Mouse (Mus musculus) thymus, postnatal 25 days (tissue): ENCODE results near the gene Pafah1b1.

Experiments
- DNase-seq: peaks from one replicate; pipeline ENCODE4 v3.0.0; 2022

The Pafah1b1 gene

DNA sequence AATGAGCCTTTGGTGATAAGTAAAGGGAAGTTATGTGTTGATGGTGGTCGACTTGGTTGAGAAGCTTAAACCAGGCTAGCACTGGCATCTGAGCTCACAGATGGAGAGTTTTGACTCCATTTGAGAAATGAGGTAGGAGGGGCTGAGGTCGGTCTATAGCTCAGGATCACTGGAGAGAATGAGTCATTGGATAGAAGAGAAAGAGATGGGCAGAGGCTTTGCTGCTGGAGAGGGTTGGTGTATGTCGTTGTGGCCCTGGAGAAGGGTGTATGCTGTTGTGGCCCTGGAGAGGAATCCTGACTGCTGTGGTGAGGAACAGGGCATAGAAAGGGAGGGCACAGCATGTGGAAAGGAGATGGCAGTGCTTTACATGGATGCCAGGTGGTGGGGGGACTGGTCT lies 68.5 kb downstream of the Pafah1b1 start:
- no peak for DNase-seq

DNA sequence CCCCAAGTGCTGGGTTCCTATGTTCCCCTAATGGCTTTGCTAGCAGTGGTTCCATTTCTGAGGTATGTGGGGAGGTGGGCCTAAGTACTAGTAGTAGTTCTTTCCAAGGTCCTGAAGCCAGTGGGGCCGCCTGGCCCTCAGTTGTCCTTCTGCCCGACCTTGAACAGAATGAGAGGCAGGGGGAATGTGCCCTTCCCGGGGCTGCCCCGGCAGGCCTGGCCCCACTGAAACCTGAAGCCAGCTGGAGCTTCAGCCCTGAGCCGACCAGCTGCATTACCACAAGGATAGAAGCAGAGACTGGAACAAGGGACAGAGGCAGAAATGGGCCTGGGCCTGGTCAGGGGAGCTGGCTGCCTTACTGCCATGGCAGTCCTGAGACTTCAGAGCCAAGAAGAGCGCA lies 71.1 kb downstream of the Pafah1b1 start:
- DNase-seq: no peak

DNA sequence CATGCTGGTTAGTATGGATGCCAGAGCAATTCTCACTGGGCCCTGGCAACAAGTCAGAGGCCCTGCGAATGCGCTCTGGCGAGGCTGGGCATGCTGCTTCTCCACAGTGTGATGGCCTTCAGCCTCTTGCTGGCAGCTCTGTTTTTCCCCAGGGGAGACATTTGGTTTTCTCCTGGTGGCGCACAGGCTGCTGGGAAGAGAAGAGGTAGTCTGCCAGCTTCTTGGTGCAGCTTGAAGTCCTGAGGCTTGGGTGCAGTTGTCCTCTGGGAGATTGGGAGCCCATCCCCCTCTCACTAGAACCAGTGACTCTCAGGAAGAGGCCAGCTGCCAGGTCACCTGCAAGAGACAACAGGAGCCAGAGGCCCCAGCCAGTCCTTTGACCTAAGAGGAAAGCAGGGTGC lies 71.7 kb downstream of the Pafah1b1 start:
- DNase-seq: no peak

- no peak for DNase-seq
Observed at GRCm38 (mm10) chr11:74650576-74651100, 73.8 kb downstream of the Pafah1b1 start.

DNA sequence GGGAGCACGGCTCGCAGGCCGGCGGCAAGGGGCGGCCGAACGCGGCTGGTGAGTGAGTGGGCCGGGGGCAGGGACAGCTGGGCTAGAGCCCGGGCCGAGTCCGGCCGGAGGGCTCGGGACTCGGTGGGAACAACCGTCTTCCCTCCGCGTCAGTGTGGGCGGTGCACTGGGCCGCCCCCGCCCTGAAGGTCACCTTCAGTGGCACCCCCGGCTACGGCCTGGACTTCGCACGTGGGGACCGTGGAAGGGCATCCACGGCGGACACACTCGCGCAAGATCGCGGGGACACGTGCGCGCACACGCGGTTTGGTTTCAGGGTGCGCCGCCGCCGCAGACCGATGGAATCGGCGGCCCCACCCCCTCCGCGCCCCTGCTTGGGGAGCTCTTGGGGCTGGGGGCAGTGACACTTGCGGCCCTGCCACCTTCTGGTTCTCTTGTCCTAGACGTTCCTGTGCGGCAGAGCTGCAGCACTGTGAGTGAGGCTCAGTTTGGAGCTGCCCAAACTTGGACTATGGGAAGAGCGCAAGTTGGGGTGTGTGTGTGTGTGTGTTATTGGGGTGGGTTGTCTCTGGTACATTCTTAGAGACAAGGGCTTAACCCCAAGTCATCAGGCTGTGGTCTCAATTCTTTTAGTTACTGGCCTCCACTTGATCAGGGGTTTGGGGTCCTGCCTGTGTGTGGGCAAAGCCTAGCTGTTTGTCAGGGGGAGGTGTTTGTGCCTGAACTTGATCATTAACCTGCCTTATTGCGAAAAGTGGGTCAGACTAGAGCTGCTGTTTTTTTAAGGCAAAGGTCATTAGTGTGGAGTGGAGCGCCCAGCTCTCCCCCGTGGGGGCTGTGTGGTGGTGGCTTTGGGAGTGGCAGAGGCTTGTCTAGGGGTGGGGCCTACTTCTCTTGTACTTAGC lies 74.6 kb downstream of the Pafah1b1 start:
- DNase-seq: no peak

GRCm38 (mm10) chr11:74649095-74649646 lies 75.3 kb downstream of the Pafah1b1 start, which contains the start of gene Cluh:
Cluh (plus strand) TSS chr11:74649495.
- peak; percentile 98 for DNase-seq

DNA sequence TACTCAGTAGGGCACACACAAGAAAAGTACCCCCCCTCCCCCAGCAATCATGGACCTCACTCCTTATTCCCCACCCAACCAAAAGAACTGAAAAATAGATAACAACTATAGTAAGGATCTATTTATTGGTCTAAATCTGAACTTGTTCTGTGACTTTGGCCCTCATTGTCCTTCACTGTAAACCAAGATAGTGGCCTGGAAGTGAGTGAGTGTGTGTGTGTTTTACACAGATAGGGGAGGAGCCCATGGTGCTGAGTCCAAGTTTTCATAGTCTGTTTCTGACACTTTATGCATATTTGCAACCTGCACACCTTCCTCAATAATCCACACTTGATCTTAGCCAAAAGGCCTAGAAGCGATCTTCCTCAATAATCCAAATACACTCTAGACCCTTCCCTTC lies 75.8 kb downstream of the Pafah1b1 start:
- DNase-seq: no peak

- no peak for DNase-seq
Observed at GRCm38 (mm10) chr11:74647966-74648365, 76.5 kb downstream of the Pafah1b1 start.

GRCm38 (mm10) chr11:74639628-74640027 lies 84.8 kb downstream of the Pafah1b1 start:
- DNase-seq: no peak

- DNase-seq: no peak
Observed at GRCm38 (mm10) chr11:74638791-74639411, 85.6 kb downstream of the Pafah1b1 start.

DNA sequence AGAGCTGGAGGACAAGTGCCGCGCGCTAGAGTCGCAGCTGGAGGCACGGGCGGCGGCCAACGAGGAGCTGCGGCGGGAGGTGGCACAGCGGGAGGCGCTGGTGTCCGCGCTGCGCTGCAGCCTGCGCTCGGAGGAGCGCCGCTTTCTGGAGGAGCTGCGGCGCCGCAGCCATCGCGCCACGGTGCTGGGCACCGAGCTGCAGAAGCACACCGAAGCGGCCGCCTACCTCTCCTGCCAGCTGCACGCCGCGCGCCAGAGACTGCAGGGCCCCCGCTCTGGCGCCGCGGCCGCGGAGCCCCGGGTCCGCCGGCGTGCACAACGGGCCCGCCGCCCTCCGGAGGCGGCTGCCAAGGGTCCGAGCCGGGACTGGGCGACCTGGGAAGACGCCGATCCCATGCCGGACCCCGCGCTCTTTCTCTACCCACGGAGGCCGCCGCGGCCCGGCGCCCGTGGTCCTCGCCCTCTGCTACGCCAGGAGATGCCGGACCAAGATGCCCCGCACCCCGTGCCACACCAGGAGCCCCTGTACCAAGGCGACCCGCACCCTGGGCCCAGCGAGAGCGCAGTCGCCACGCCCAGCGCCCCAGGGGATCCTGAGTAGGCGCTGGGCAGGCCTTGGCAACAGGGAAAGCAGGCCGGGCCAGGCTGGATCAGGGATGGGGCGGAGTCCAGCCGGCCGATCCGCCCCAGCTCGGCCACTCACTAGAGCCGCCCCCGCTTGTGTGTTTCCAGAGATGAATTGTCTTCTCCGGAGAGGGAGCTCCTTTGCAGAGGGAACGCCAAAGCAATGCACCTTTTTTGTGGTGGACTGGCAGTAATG lies 86.3 kb downstream of the Pafah1b1 start:
- peak; percentile 61 for DNase-seq

- no peak for DNase-seq
Observed at GRCm38 (mm10) chr11:74637486-74637885, 87.0 kb downstream of the Pafah1b1 start.

DNA sequence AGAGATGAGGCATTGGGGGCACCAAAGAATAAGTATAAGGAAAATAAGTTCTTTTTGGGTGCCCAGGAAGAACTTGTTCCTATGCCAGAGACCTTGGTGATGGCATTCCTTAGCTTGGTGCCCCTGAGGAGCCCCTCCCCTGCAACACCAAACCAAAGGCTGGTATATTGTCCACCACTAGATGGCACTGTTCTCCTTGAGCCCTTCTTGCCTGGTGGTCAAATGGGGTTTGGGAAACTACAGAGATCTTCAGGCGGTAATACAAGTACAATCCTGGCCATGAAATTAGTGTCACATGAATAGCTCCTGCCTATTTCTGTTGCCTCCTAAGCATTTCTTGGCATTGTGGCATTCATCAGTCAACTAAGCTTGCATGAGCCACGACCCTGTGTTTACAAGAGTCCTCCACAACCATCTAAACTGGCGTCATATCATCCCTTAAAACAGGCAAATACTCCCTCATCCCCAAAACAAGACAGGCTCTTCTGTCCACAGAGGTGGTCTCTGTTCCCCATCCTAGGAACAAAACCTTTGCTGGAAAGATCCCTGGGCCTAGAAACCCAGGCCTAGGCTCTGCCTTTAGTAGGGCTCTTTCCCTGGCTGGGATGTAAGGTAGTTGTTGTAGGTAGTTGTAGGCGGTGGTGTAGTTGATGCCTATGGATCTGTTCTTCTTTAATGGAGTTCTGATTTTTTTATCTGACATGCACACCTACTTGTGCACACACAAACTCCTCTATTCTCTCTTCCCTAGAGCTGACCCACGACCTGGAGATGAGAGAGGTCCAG lies 89.8 kb downstream of the Pafah1b1 start:
- peak; percentile 68 for DNase-seq

- no peak for DNase-seq
Observed at GRCm38 (mm10) chr11:74631880-74632789, 92.3 kb downstream of the Pafah1b1 start.

DNA sequence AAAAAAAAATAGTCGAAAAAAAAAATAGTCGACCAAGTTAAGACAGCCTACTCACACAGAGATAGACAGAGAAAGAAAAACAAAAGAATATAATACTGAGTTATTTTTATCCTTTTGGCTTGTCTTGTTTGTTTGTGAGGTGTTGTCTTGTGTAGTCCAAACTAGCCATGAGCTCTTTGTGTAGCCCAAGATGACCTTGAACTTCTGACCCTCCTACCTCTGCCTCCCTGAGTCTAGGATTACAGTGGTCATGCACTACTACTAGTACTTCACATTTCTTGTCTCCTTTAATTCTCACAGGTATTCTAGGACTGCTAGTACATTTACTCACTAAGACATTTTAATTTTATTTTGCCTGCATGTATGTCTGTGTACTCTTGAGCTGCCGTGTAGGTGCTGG lies 97.0 kb downstream of the Pafah1b1 start:
- no peak for DNase-seq

DNA sequence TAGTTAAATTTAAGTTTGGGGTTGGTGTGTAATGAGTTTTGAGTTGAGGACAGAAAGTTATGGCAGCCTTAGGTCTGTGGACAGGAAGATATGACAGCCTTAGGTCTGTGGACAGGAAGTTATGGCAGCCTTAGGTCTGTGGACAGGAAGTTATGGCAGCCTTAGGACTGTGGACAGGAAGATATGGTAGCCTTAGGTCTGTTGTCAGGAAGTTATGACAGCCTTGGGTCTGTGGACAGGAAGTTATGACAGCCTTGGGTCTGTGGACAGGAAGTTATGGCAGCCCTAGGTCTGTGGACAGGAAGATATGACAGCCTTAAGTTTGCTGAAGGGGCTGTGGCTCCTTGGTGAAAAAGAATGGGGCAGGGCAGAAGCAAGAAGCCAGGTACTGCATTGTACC lies 99.1 kb downstream of the Pafah1b1 start:
- no peak for DNase-seq
